Mouse (Mus musculus): ENCODE measurements around the gene Gtf2f1. TPM values are rescaled to one million over a fixed set of nuclear protein-coding genes. Genes with fewer than 3 reads are reported as not detected.

Gene Gtf2f1
- polyA plus RNA-seq, 1 experiment, result 86.4 TPM

GRCm38 (mm10) chr17:56976531-56977390, 34.3 kb downstream of the Gtf2f1 start:
- no peak for DNase-seq (ENCODE audit: extremely low spot score in 1 of 2, low spot score in 1 of 2)

DNA sequence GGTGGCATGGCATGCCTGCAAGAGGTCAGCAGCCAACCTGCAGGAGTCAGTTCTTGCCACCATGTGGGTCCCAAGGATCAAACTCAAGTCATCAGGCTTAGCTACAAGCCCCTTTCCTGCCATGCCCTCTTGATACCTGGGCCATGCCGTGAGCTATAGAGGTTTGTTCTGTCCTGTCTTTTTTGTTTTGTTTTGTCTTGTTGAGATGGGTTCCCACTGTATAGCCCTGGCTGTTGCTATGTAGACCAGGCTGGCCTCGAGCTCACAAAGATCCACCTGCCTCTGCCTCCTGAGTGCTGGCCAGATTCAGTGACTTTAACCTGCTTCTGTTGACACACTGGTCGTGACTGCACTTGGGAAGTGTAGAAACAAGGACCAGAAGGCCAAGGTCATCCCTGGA, 35.7 kb downstream of the Gtf2f1 start:
- no peak for DNase-seq (ENCODE audit: extremely low spot score in 1 of 2, low spot score in 1 of 2)

DNA sequence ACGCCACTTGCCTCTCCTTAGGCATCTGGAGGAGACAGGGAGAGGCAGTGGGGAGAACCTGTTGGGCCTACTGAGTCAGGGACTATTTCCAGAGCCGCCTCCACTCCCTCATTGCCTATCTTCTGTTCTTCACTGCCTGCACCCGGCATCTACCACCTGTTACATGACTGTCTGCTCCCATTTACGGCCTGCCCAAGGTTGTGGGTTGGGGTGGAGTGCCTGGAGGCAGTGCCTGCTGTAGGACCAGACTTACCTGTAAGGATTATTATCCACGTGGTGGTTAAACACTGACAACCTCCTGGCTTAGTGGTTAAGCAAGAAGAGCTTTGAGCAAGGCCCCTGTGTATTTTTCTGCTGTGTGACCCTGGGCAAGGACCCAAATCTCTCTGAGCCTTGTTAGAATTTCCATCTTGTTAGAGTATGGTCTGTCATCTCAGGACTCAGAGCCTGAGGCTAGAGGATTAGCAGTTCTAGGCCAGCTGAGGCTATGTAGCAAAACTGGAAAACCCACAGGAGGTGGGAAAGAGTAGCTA, 36.3 kb downstream of the Gtf2f1 start:
- DNase-seq (ENCODE audit: extremely low spot score in 1 of 2, low spot score in 1 of 2), result no peak

DNA sequence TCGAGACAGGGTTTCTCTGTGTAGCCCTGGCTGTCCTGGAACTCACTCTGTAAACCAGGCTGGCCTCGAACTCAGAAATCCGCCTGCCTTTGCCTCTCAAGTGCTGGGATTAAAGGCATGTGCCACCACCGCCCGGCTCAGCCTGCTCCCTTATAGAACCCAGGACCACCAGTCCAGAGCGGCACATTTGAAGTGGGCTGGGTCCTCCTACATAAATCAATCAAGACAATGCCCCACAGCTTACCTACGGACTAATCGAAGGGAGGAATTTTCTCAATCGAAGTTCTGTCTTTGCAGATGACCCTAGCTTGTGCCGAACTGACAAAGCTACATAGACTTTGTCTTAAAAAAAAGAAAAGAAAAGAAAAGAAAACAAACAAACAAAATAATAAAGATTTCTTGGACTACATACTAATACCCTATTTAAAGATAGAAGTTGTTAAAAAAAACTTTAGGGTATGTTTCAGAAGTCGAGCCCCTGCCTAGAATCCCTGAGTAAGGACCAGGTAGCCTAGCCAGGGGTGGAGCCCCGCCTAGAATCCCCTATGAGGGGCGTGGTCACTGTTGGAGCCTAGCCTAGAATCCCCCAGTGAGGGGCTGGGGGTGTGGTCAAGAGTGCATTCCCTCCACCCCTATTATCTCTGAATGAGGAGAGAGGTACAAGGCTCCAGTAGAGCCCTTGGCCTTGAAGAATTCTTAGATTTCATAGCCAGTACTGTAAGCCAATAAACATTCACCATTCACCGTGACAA, 37.0 kb downstream of the Gtf2f1 start:
- DNase-seq (ENCODE audit: extremely low spot score in 1 of 2, low spot score in 1 of 2), result no peak

DNA sequence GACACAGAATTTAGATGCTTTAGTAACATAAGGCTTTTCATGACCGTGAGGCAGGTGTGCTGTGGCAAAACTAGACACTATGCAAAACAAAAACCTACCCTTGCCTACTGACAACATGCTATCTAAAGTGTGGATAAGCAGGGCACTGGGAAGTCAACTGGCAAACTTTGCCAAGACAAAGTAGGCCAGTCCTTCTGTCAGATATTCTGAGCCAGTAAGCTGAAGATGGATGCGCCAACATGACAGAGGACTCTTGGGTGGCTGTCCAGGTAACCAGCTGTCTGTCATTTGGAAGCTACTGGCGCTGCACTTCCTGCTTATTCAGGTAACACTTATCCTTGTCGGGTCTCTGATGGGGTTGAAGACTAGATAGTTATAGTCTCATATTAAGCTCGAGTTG, 41.0 kb downstream of the Gtf2f1 start:
- no peak for DNase-seq (ENCODE audit: extremely low spot score in 1 of 2, low spot score in 1 of 2)

DNA sequence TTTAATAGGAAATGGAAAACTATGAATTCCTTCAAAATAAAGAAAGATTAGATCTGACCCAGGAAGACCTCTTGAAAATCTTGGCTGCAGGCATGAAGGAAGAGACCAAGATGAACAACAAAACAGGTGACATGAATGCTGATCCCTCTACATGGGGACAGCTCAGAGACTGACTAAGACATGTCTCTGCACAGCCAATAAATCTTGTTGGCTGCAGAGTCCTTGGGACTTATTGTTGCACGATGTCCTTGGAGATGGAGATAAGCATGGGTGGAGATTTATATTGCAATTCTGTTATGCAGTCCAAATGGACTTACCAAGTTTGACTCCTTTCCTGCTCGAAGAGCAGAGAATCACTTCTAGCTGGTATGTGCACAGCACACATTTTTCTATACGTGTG, 41.8 kb downstream of the Gtf2f1 start:
- DNase-seq (ENCODE audit: extremely low spot score in 1 of 2, low spot score in 1 of 2), result no peak

DNA sequence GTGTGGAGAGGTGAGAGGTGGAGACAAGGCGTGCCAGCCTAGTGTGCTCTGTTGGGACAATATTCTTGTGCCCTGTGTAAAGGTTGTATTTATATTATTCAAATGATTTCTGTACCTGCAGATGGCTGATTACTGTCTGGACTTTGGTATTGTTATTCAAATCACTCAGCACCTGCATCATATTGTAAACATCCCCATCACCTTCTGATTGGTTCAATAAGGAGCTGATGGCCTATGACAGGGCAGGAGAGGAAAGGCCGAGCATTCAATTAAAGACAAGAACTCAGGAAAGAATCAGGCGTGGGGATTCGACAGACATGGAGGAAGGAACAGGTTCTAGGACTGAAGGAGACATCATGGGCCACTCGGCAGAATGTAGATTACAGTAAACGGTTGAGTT, 47.4 kb downstream of the Gtf2f1 start:
- no peak for DNase-seq (ENCODE audit: extremely low spot score in 1 of 2, low spot score in 1 of 2)

DNA sequence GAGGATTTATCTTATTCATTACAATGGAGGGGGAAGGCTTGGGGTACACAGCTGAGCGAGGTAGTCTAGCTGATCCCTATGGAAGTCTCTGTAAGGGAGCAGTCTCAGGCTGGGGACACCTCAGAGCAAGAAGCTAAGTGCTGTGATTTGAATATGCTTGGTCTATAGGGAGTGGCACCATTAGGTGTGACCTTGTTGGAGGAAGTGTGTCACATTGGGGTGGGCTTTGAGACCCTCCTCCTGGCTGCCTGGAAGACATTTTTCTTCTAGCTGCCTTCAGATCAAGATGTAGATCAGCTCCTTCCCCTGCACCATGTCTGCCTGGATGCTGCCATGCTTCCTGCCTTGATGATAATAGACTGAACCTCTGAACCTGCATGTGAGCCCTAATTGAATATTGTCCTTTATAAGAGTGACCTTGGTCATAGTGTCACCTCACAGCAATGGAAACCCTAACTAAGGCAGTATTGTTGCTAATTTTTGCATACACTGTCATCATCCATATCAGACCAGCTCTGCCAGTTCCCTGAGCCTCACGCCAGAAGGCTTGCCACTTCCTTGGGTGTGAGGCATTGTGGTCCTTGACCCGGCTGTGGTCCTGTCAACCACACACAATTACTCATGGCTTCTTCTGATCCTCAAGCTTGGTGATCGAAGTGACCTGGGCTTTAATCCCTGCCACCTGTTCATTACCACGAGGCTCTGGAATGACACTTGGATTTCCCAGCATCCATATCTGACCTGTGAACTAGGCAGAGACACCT, 48.3 kb downstream of the Gtf2f1 start:
- DNase-seq (ENCODE audit: extremely low spot score in 1 of 2, low spot score in 1 of 2), result no peak

- no peak for DNase-seq (ENCODE audit: extremely low spot score in 1 of 2, low spot score in 1 of 2)
Measured at GRCm38 (mm10) chr17:56961880-56962279, 49.2 kb downstream of the Gtf2f1 start.

DNA sequence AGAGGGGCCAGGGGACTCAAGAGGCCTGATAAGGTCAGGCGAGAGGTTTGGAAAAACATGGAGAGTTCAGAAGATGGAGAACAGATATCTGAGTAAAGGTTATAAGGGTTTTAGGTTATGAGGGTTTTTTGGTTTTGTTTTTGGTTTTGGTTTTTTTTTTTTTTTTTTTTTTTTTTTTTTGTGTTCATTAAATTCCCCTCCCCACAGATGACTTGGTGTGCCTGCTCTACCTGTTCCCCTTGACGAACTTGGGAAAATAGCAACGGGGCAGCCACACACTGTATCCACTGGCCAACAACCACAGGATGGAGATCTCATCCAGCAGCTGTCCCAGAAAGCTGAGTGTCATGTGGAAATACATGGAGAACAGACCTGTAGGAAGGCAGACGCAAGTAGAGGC, 52.4 kb downstream of the Gtf2f1 start:
- DNase-seq (ENCODE audit: extremely low spot score in 1 of 2, low spot score in 1 of 2), result no peak

DNA sequence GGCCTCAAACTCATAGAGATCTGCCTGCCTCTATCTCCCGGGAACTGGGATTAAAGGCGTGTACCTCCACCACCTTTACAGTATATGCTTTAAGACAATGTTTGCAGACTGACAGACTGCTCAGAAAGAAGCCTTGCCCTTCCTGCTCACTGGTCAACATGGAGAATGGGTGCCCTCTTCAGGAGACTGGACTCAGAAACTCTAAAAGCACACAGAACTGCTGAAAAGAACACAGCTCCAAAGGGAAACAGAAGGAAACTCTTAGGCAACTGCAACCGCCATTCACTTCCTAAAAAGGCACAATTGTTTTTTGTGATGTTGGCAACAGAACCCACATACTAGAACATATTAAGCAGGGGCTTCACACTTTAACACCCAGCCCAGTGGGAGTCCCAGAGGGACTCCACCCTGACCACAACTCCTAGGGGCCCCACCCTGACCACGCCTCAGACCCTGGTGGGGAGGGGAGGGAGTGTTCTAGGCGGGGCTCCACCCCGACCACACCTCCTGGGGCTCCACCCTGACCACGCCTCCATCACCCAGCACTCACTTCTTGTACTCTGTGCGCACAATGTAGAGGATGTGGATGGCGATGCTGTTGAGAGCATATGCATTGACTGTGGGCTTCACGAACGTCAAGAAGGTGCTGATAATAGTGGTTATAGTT, 53.2 kb downstream of the Gtf2f1 start:
- no peak for DNase-seq (ENCODE audit: extremely low spot score in 1 of 2, low spot score in 1 of 2)

GRCm38 (mm10) chr17:56954871-56955270, 56.2 kb downstream of the Gtf2f1 start:
- DNase-seq (ENCODE audit: extremely low spot score in 1 of 2, low spot score in 1 of 2), result no peak

Other genes starting within 250 kb of the Gtf2f1 start
- 145 and 149 TPM in 2 replicates for gene Dus3l, start 246.5 kb downstream of the Gtf2f1 start, polyA plus RNA-seq (2012; rRNA removed)
- 3.5 and 4.2 TPM in 2 replicates for gene Prr22, start 241.0 kb downstream of the Gtf2f1 start, polyA plus RNA-seq (2012; rRNA removed)
- gene Rfx2, start 180.3 kb downstream of the Gtf2f1 start, polyA plus RNA-seq (2012; rRNA removed), result 3.6 and 4.0 TPM in 2 replicates
- 0.04 TPM in 1 of 2 replicates, not detected in the other for gene Acsbg2, start 136.8 kb downstream of the Gtf2f1 start, polyA plus RNA-seq (2012; rRNA removed)
- gene 1700061G19Rik, start 135.8 kb downstream of the Gtf2f1 start, polyA plus RNA-seq (2012; rRNA removed), result 0.12 and 0.15 TPM in 2 replicates
- 73.3 and 80.1 TPM in 2 replicates for gene Mllt1, start 75.9 kb downstream of the Gtf2f1 start, polyA plus RNA-seq (2012; rRNA removed)
- gene Acer1, start 29.2 kb downstream of the Gtf2f1 start, polyA plus RNA-seq (2012; rRNA removed), result not detected in 2 replicates
- gene Clpp, start 21.0 kb downstream of the Gtf2f1 start, polyA plus RNA-seq (2012; rRNA removed), result 146 and 147 TPM in 2 replicates
- gene Alkbh7, start 13.9 kb downstream of the Gtf2f1 start, polyA plus RNA-seq (2012; rRNA removed), result 32.4 and 36.0 TPM in 2 replicates
- 0.44 TPM in 1 of 2 replicates, not detected in the other for gene Pspn, start 11.3 kb downstream of the Gtf2f1 start, polyA plus RNA-seq (2012; rRNA removed)
- gene Gm17949, start 181 bp upstream of the Gtf2f1 start, polyA plus RNA-seq (2012; rRNA removed), result 0.08 TPM in 1 of 2 replicates, not detected in the other
- 62.6 and 64.9 TPM in 2 replicates for gene Khsrp, start 20.2 kb upstream of the Gtf2f1 start, polyA plus RNA-seq (2012; rRNA removed)
- 0.57 and 0.66 TPM in 2 replicates for gene Slc25a41, start 30.4 kb upstream of the Gtf2f1 start, polyA plus RNA-seq (2012; rRNA removed)
- gene Crb3, start 47.8 kb upstream of the Gtf2f1 start, polyA plus RNA-seq (2012; rRNA removed), result 1.0 and 1.7 TPM in 2 replicates
- 290 and 350 TPM in 2 replicates for gene Slc25a23, start 48.6 kb upstream of the Gtf2f1 start, polyA plus RNA-seq (2012; rRNA removed)
- gene Dennd1c, start 67.2 kb upstream of the Gtf2f1 start, polyA plus RNA-seq (2012; rRNA removed), result 2.3 and 2.4 TPM in 2 replicates
- gene Tubb4a, start 76.5 kb upstream of the Gtf2f1 start, polyA plus RNA-seq (2012; rRNA removed), result 514 and 612 TPM in 2 replicates
- 1.4 and 1.6 TPM in 2 replicates for gene Tnfsf9, start 94.0 kb upstream of the Gtf2f1 start, polyA plus RNA-seq (2012; rRNA removed)
- gene Cd70, start 138.5 kb upstream of the Gtf2f1 start, polyA plus RNA-seq (2012; rRNA removed), result 0.40 and 0.66 TPM in 2 replicates
- not detected in 2 replicates for gene Tnfsf14, start 182.9 kb upstream of the Gtf2f1 start, polyA plus RNA-seq (2012; rRNA removed)
- gene C3, start 216.8 kb upstream of the Gtf2f1 start, polyA plus RNA-seq (2012; rRNA removed), result 0.18 and 1.6 TPM in 2 replicates
- 25.0 and 26.1 TPM in 2 replicates for gene Gpr108, start 237.2 kb upstream of the Gtf2f1 start, polyA plus RNA-seq (2012; rRNA removed)
- gene Trip10, start 238.2 kb upstream of the Gtf2f1 start, polyA plus RNA-seq (2012; rRNA removed), result 7.9 and 10.0 TPM in 2 replicates